Mouse (Mus musculus) neural tube, embryonic 13.5 days (tissue): ENCODE measurements around the gene Ncan. TPM values are rescaled to one million over a fixed set of nuclear protein-coding genes. Genes with fewer than 3 reads are reported as not detected.

Experiments used
- ATAC-seq: fragments of 200-750 bp; cut with Nextera tagmentation; 2 replicates; pipeline ENCODE4 v1.8.0; 2017; ENCODE audit warnings: low read depth, mild to moderate bottlenecking, moderate TSS enrichment, moderate library complexity
- H3K27ac ChIP-seq: fragments of 300-500 bp; sonication (generic); replicated peaks from 2 replicates; pipeline ENCODE4 v1.5.1; 2015; ENCODE audit warnings: moderate library complexity, mild to moderate bottlenecking, inconsistent platforms
- H3K27me3 ChIP-seq: fragments of 300-500 bp; sonication (generic); 2 replicates; pipeline ENCODE4 v1.6.1; 2015; ENCODE audit warnings: mild to moderate bottlenecking, inconsistent platforms
- H3K36me3 ChIP-seq: fragments of 300-500 bp; sonication (generic); 2 replicates; pipeline ENCODE4 v1.6.1; 2015; ENCODE audit warnings: mild to moderate bottlenecking, inconsistent platforms
- H3K4me1 ChIP-seq: fragments of 300-500 bp; sonication (generic); replicated peaks from 2 replicates; pipeline ENCODE4 v1.6.1; 2015; ENCODE audit warnings: inconsistent platforms
- H3K4me2 ChIP-seq: fragments of 300-500 bp; sonication (generic); 2 replicates; pipeline ENCODE4 v1.6.1; 2015; ENCODE audit warnings: inconsistent platforms, mild to moderate bottlenecking, moderate library complexity
- H3K4me3 ChIP-seq: fragments of 300-500 bp; sonication (generic); 2 replicates; pipeline ENCODE4 v1.5.1; 2015; ENCODE audit warnings: mild to moderate bottlenecking, inconsistent platforms
- H3K9ac ChIP-seq: fragments of 300-500 bp; sonication (generic); 2 replicates; pipeline ENCODE4 v1.6.1; 2015; ENCODE audit warnings: moderate library complexity, mild to moderate bottlenecking, inconsistent platforms
- H3K9me3 ChIP-seq: fragments of 300-500 bp; sonication (generic); 2 replicates; pipeline ENCODE4 v1.6.1; 2016; ENCODE audit warnings: inconsistent platforms
- WGBS: fragments of 180-500 bp; shearing (Covaris S2); methylation state at CpG from one replicate; pipeline ENCODE4 v1.1.7; 2015; 5-methylcytosine and 5-hydroxymethylcytosine counted together
- polyA plus RNA-seq: library from polyadenylated mRNA; unstranded; fragments of >200 nt; fragmentation: Nextera tagmentation; extraction: Ambion mirVana; gene quantifications from 2 replicates; pipeline ENCODE4 v1.2.1, GENCODE M21; 2015

Ncan gene
- polyA plus RNA-seq, 1 experiment from 2014 or later, result 131 TPM

DNA sequence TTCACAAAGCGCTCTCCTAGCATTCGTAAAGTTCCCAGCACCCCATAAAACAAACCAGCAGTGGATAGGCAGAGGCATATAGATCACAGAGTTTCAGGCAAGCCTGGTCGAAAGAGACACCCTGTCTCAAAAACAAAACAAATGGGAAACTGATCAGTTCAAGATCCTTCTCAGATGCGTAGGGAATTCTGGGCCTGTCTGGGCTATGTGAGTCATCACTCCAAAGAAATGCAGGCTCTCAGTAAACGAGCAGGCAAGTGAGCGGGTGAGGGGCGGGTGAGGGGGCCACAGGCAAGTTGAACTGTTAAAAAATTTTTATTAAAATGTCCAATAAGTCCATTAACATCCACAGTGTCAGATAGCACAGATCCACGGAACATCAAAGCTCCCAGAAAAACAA, 27.9 kb downstream of the Ncan start:
- H3K36me3 ChIP-seq, result peaks cover 41% of the 10 kb centered on the region
- H3K27ac ChIP-seq, result no peak overlapping the region
- no peak for ATAC-seq
- H3K9me3 ChIP-seq, result no peaks in the 10 kb centered on the region
- no peak overlapping the region for H3K4me2 ChIP-seq
- peaks cover 32% of the 10 kb centered on the region for H3K27me3 ChIP-seq
- 67% methylated on average over 8 of the region's 8 CpGs for WGBS
- H3K4me1 ChIP-seq, result peaks cover 28% of the 10 kb centered on the region
- no peak overlapping the region for H3K9ac ChIP-seq
- H3K4me3 ChIP-seq, result no peak overlapping the region

DNA sequence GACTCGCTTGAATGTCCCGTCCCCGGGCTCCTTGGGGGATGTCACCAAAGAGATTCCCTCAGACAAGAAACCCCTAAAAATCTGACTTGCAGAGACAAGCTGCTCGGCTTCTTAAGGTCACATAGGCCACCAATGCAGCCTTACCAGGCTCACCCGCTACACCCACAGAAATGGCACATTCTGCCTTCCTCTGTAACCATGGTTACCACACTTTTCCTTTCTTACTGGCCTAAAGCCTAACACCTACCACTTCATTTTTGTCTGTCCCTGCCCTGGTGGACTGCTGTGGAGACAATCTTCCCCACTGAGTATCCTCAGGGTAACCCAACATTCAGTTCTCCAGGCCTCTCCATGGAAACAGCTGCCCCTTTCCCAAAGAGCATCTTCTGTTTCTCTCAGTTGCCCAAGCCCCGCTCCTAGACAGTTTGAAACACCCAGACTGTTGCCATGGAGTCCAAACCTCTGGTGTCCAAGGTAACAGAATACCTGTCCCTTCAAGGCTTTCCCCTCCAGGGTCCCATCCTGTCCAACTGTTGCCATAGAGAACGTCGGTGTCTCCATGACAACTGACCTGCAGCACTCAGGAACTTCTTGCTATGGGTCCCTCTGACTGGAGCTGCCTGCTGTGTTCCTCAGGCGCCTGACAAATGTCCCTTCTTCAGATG, 31.2 kb downstream of the Ncan start:
- Histone ChIP-seq H3K4me1 (peaks cover 38% of the 10 kb centered on the region), H3K4me3 (no peak overlapping the region), H3K4me2 (no peak overlapping the region), H3K9ac (no peak overlapping the region), H3K27ac (no peak overlapping the region), H3K27me3 (peaks cover 65% of the 10 kb centered on the region), H3K9me3 (no peaks in the 10 kb centered on the region), H3K36me3 (peaks cover 9% of the 10 kb centered on the region)
- 41% methylated on average over 9 of the region's 9 CpGs for WGBS
- ATAC-seq, result peak; percentile 10; the same call in 1 of the 2 replicates

DNA sequence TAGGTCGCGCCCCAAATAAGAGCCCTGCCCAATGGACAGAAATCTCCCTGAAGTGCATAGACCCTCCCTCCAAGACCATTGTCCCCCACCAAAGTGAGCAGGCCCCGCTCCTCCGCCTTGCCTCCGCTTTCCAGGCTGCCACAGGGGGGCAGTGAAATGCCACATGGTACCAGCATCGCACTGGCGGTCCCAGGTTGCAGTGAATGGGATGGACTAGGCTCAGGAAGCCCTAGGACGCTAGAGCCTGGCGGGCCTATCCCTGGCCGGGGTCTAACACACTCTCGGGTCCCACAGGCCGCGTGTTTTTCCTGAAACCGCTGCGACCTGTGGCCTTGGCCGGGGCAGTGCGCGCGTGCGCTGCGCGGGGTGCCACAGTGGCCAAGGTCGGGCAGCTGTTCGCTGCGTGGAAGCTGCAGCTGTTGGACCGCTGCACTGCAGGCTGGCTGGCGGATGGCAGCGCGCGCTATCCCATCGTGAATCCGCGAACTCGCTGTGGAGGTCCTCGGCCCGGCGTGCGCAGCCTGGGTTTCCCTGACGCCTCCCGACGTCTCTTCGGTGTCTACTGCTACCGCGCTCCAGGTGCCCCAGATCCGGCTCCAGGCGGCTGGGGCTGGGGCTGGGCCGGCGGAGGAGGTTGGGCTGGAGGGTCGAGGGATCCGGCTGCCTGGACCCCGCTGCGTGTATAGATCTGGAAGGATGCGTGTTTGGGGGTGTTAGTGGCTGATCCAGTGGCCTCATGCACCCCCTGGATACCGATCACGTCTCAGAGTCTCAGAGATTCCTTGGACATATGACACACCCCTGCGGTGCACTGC, 32.6 kb downstream of the Ncan start:
- peaks cover 52% of the 10 kb centered on the region for H3K4me1 ChIP-seq

DNA sequence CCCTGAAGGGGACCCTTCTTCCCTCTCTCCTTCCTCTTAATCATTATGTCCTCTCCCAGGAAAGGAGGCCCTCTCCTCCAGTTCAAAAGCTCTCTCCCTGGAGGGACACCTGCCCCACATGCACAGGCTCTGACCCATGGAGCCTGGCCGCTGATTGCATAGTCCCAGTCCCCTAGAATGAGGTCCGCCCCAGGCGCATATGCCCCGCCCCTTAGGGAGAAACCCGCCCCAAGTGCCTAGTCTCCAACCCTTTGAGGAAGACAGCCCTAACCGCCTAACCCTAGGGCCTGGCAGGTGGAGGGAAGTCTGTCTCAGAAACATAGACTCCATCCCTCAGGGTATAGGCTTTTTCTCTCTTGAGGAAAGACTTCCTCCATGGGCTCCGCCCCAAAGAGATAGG, 33.4 kb downstream of the Ncan start:
- Histone ChIP-seq H3K4me3 (no peak overlapping the region), H3K27ac (no peak overlapping the region), H3K36me3 (no peaks in the 10 kb centered on the region), H3K4me2 (no peak overlapping the region), H3K4me1 (peaks cover 53% of the 10 kb centered on the region), H3K9me3 (no peaks in the 10 kb centered on the region), H3K27me3 (peaks cover 87% of the 10 kb centered on the region), H3K9ac (no peak overlapping the region)
- ATAC-seq, result no peak
- WGBS, result 4% methylated on average over 7 of the region's 7 CpGs

More for the DNA sequence above, 32.6 kb downstream of the Ncan start:
- H3K4me3 ChIP-seq, result peak overlapping the region; percentile 41
- ATAC-seq, result peak; percentile 72
- no peaks in the 10 kb centered on the region for H3K9me3 ChIP-seq
- H3K9ac ChIP-seq, result peak overlapping the region; percentile 63
- H3K27me3 ChIP-seq, result peaks cover 79% of the 10 kb centered on the region
- WGBS, result 3% methylated on average over 56 of the region's 56 CpGs
- H3K27ac ChIP-seq, result no peak overlapping the region
- peak overlapping the region; percentile 76 for H3K4me2 ChIP-seq
- no peaks in the 10 kb centered on the region for H3K36me3 ChIP-seq

DNA sequence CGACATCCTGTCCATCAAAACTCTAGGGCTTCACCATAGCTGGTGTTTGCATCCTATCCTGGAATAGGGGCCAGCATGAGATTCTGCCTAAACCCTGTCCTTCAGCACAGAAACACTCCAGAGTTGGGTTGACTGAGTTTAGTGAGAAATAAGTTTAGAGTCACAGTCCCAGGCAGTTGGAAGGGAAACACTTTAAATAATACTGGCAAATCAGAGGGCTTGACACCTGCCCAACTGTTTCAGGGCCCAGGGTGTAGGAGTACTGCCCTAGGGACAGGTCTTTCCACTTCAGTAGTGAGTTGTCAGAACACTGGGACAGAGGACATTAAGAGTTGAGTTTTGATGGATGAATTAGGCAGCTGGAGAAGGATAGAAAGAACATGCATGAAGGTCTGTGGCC, 34.5 kb downstream of the Ncan start:
- Histone ChIP-seq H3K9ac (no peak overlapping the region), H3K27me3 (peaks cover 94% of the 10 kb centered on the region), H3K9me3 (no peaks in the 10 kb centered on the region), H3K27ac (no peak overlapping the region), H3K4me3 (no peak overlapping the region), H3K4me2 (no peak overlapping the region), H3K4me1 (peaks cover 53% of the 10 kb centered on the region), H3K36me3 (no peaks in the 10 kb centered on the region)
- ATAC-seq, result no peak
- WGBS, result 39% methylated on average over 1 of the region's 1 CpGs

DNA sequence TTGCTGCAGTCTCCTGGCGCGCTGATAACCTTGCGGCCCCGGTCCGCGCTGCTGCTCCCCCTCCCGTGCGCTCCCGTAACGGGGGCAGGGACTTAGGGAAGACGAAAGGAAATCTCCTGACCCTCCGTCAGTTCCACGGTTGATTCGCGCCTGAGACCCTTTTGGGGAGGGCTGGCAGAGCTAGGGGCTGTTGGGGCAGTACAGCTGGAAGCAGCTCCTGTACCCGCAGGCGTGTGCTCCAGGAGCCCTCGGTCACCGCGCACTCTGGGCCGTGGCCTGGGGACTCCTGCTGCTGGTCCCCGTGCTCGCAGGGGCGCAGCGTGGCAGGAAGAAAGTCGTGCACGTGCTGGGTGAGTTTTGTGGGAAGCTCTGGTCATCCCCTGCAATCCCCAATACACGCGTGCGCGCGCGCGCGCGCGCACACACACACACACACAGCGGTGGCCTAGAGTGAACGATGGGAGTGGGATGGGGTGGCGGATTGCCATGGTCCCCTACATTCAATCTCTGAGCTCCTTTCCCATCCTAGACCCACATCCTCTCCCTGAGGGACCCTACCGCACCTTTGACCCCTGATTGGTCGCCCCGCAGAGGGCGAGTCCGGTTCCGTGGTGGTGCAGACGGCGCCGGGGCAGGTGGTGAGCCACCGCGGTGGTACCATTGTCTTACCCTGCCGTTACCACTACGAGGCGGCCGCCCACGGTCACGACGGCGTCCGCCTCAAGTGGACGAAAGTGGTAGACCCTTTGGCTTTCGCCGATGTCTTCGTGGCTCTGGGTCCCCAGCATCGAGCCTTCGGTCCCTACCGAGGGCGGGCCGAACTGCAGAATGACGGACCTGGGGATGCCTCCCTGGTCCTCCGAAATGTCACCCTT, 36.2 kb downstream of the Ncan start:
- Histone ChIP-seq H3K4me2 (peak overlapping the region; percentile 80), H3K9ac (peak overlapping the region; percentile 67), H3K4me1 (peaks cover 38% of the 10 kb centered on the region), H3K27ac (no peak overlapping the region), H3K27me3 (peaks cover 84% of the 10 kb centered on the region), H3K4me3 (peak overlapping the region; percentile 45), H3K36me3 (0 out of 2 replicates have a peak, but pooled peaks cover 10% of the 10 kb centered on the region), H3K9me3 (no peaks in the 10 kb centered on the region)
- no peak for ATAC-seq
- 1% methylated on average over 71 of the region's 71 CpGs for WGBS

DNA sequence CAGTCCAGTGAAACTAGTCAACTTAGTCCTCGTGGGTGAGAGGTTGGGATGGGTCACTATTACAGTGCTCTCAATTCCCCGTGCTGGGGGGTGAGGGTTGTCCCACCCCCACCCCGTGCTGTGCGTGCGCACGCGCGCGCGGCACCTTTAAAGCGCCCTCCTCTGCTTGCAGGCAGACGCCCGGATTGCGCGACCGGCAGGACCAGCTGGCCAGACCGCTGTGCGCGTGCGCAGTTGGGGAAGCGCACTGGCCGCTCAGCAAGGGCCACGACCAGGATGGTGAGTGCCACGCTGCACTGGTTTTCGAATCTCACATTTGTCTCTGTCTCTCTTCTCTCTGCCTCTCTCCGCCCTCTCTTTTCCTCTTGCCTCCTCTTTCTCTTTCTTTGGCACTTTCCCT, 37.4 kb downstream of the Ncan start, which contains the start of gene Hapln4:
Hapln4 (plus strand) TSS at position 173 of the 400 bp plus-strand sequence.
- H3K9me3 ChIP-seq, result no peaks in the 10 kb centered on the region
- H3K27ac ChIP-seq, result no peak within 1 kb of the TSS
- no peak for ATAC-seq
- H3K36me3 ChIP-seq, result 0 out of 2 replicates have a peak, but pooled peaks cover 17% of the 10 kb centered on the region
- peak within 1 kb of the TSS; percentile 80 for H3K4me2 ChIP-seq
- H3K27me3 ChIP-seq, result peaks cover 73% of the 10 kb centered on the region
- 2% methylated on average over 26 of the region's 26 CpGs for WGBS
- peaks cover 30% of the 10 kb centered on the region for H3K4me1 ChIP-seq
- H3K9ac ChIP-seq, result peak within 1 kb of the TSS; percentile 67
- H3K4me3 ChIP-seq, result peak within 1 kb of the TSS; percentile 45

DNA sequence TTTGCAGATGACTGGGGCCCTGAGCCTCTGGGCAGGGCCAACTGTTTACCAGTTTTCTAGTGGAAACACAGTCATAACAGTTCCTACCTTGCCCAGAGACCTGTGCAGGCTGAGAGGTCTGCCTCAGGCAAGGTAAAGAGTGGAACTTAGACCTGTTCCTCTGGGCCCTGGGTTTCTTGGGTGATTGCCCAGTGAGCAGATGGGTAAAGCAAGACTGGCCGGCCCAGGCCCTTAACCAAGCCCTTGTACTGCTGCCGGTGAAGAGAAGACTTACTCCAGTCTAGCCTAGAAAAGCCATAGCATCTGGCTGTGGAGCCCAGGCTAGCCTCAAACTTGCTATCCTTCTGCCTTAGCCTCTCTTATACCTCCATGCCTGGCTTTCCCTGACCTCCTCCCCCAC, 38.7 kb downstream of the Ncan start:
- WGBS, result 89% methylated on average over 2 of the region's 2 CpGs
- Histone ChIP-seq H3K9ac (no peak overlapping the region), H3K4me2 (no peak overlapping the region), H3K4me1 (peaks cover 22% of the 10 kb centered on the region), H3K27ac (no peak overlapping the region), H3K9me3 (no peaks in the 10 kb centered on the region), H3K36me3 (peaks cover 22% of the 10 kb centered on the region; the same call in 1 of the 2 replicates), H3K27me3 (peaks cover 60% of the 10 kb centered on the region), H3K4me3 (no peak overlapping the region)
- no peak for ATAC-seq

DNA sequence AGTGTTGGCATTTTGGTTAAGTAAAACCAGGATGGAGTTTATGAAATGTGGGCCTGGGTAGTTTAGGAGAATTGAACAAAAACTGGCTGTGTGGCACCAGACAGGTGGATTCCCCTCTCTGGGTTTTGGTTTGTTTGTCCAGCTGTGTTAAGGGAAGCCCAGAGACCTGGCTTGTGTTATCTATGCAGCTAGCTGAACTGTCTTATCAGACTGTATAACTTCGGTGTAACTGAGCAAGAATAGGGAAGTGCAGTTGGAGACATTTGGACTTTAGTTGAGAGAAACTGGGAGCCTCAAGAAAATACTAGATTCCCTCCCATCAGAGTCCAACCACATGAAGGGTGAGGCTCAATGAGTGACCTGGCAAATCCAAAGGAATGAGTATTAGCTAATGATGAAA, 47.0 kb downstream of the Ncan start:
- Histone ChIP-seq H3K27ac (no peak overlapping the region), H3K9me3 (no peaks in the 10 kb centered on the region), H3K4me1 (no peaks in the 10 kb centered on the region), H3K4me3 (no peak overlapping the region), H3K27me3 (no peaks in the 10 kb centered on the region), H3K4me2 (no peak overlapping the region), H3K9ac (no peak overlapping the region), H3K36me3 (peaks cover 45% of the 10 kb centered on the region)
- 93% methylated on average over 1 of the region's 1 CpGs for WGBS
- ATAC-seq, result no peak

DNA sequence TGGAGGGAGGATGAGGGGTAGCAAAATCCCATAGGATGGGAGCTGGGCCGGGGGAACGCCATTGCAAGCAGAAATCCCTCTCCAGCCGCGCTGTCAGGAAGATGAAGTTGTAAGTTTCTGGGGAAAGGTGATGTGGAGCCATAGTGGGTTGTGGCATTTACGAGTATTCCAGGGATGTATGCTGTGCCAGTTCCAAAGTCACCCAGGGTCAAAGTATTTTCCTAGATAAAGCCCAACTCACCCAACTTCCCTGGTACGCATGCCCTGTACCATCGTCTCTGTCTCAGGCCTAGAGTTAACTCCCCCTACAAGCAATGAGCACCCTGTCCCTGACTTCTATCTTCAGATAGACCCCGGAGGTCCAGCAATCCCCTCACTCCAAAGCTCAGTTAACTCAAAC, 47.6 kb downstream of the Ncan start:
- Histone ChIP-seq H3K27ac (no peak overlapping the region), H3K4me2 (peak overlapping the region; percentile 29), H3K9ac (no peak overlapping the region), H3K4me3 (no peak overlapping the region), H3K9me3 (no peaks in the 10 kb centered on the region), H3K36me3 (peaks cover 45% of the 10 kb centered on the region), H3K27me3 (no peaks in the 10 kb centered on the region), H3K4me1 (no peaks in the 10 kb centered on the region)
- 64% methylated on average over 8 of the region's 8 CpGs for WGBS
- ATAC-seq, result no peak

DNA sequence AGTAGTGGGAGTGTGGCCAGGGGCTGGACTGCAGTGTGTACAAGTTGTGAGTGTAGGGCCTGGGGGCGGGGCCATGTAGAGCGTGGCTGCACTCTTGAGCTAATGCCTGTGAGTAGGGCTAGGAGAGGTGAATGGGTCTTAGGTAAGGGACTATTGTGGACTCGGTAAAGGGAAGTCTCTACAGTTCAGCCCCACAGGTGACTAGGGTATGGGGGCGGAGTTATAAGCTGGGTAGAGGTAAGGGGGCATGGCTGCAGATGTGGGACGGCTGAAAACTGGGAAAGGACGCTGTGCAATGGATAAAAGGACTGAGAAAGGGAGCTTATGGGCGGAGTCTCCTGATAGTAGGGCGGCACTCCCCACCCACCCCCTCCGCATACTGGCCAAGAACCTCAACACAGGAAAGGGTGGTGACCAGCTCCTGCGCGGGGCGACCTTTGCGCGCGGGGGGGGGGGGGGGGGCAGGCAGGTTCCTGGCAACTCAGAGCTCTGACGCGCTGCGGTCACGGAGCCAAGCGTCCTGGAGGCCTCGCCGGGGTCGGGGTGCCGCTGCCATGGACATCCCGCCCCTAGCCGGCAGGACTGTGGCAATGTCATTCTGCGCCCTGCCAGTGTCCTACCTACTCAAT, 48.1 kb downstream of the Ncan start, which contains the start of gene Tm6sf2:
Tm6sf2 (plus strand) TSS at position 484 of the 629 bp plus-strand sequence.
- Histone ChIP-seq H3K4me2 (peak within 1 kb of the TSS; percentile 29), H3K27ac (no peak within 1 kb of the TSS), H3K9ac (no peak within 1 kb of the TSS), H3K27me3 (no peaks in the 10 kb centered on the region), H3K36me3 (peaks cover 51% of the 10 kb centered on the region), H3K4me3 (no peak within 1 kb of the TSS), H3K9me3 (no peaks in the 10 kb centered on the region), H3K4me1 (no peaks in the 10 kb centered on the region)
- WGBS, result 13% methylated on average over 21 of the region's 27 CpGs
- ATAC-seq, result peak; percentile 74
